Mouse (Mus musculus) liver, adult 2 months (tissue): ENCODE data around the gene P3h4.

Experiments
- CTCF ChIP-seq: fragments of 200-500 bp; IDR thresholded peaks from 2 replicates; pipeline ENCODE4 v1.5.1; 2011; ENCODE audit warnings: low read depth, low read length, control low read depth
- POLR2A ChIP-seq: fragments of 200-500 bp; IDR thresholded peaks from 2 replicates; pipeline ENCODE4 v1.6.1; 2011; ENCODE audit warnings: low read length, control low read depth; ENCODE audit not compliant: insufficient read depth; ENCODE audit errors: extremely low read depth

DNA sequence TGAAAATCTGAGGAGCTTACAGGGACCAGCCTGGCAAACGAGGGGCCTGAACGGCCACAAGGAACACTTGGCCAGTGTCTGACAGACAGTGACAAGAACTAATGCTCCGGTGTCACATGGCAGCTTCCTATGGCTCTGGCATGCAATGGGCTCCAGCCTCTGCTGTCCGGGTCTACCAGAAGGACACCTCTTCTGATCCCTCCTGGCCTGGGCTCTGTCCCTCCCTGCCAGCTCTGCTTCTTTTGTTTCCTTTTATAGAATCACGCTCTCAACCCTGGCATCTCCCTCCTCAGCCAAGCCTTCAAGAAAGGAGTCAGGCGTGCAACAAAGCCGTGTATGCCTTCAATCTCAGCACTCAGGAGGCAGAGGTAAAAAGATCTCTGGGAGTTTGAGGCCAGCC, 15.4 kb upstream of the P3h4 start:
- TF ChIP-seq POLR2A, result no peak
- no peak for TF ChIP-seq CTCF
